Mouse (Mus musculus) thymus, adult 2 months (tissue): Measurements from ENCODE around the gene Cyb5d1. TPM values are rescaled to one million over a fixed set of nuclear protein-coding genes. Genes with fewer than 3 reads are reported as not detected.
A peak's percentile ranks its signal among the peaks of the same experiment; 100 is the strongest.

Experiments
- DNase-seq: peaks from one replicate; pipeline ENCODE4 v3.0.0; 2021
- H3K27ac ChIP-seq: fragments of 200-500 bp; 2 replicates; pipeline ENCODE4 v1.5.1; 2012; ENCODE audit warnings: low read length, control low read depth; ENCODE audit not compliant: control insufficient read depth, insufficient read depth
- H3K27me3 ChIP-seq: fragments of 200-500 bp; 2 replicates; pipeline ENCODE4 v1.6.1; 2012; ENCODE audit warnings: mild to moderate bottlenecking, low read length, moderate library complexity, mixed read lengths; ENCODE audit not compliant: control insufficient read depth, insufficient read depth
- H3K36me3 ChIP-seq: fragments of 200-500 bp; 2 replicates; pipeline ENCODE4 v1.6.1; 2012; ENCODE audit warnings: mild to moderate bottlenecking, low read length, moderate library complexity; ENCODE audit not compliant: control insufficient read depth, insufficient read depth
- H3K4me1 ChIP-seq: fragments of 200-500 bp; replicated peaks from 2 replicates; pipeline ENCODE4 v1.6.1; 2012; ENCODE audit warnings: low read length; ENCODE audit not compliant: control insufficient read depth, insufficient read depth
- H3K4me3 ChIP-seq: fragments of 200-500 bp; 2 replicates; pipeline ENCODE4 v1.5.1; 2012; ENCODE audit warnings: mild to moderate bottlenecking, low read length, control low read depth, moderate library complexity; ENCODE audit not compliant: control insufficient read depth, insufficient read depth
- CTCF ChIP-seq: fragments of 200-500 bp; IDR thresholded peaks from 2 replicates; pipeline ENCODE4 v1.5.1; 2012; ENCODE audit warnings: mild to moderate bottlenecking, control low read depth, low read length, moderate library complexity, borderline replicate concordance; ENCODE audit not compliant: control insufficient read depth, poor library complexity, insufficient read depth; ENCODE audit errors: extremely low read depth
- POLR2A ChIP-seq: fragments of 200-500 bp; IDR thresholded peaks from 2 replicates; pipeline ENCODE4 v1.6.1; 2012; ENCODE audit warnings: mild to moderate bottlenecking, low read length, control low read depth, moderate library complexity; ENCODE audit not compliant: control insufficient read depth, poor library complexity, insufficient read depth; ENCODE audit errors: extremely low read depth
- WGBS: fragments of 180-500 bp; shearing (Covaris S2); methylation state at CpG from one replicate; pipeline ENCODE4 v1.1.7; 2018; 5-methylcytosine and 5-hydroxymethylcytosine counted together
- polyA plus RNA-seq: library from polyadenylated mRNA; depleted of rRNA; stranded (reverse); fragments of >200 nt; gene quantifications from 2 replicates; pipeline ENCODE4 v1.2.3, GENCODE M21; 2012

Gene Cyb5d1
- polyA plus RNA-seq, 1 experiment, result 37.2 TPM

- WGBS, result 56% methylated on average over 12 of the region's 12 CpGs
- peak within 1 kb of the TSS; percentile 1; the same call in 1 of the 2 replicates for H3K4me3 ChIP-seq
- TF ChIP-seq CTCF, result no peak
- TF ChIP-seq POLR2A, result no peak
- DNase-seq, result peak; percentile 64
- H3K36me3 ChIP-seq, result no peaks in the 10 kb centered on the region
- H3K4me1 ChIP-seq, result peaks cover 53% of the 10 kb centered on the region
- H3K27me3 ChIP-seq, result no peaks in the 10 kb centered on the region
- peak within 1 kb of the TSS; percentile 52 for H3K27ac ChIP-seq
These were observed 18.1 kb upstream of the Cyb5d1 start, which contains the start of gene Kdm6b for GRCm38 (mm10) chr11:69413221-69414181. TSS of gene Kdm6b (minus strand) at chr11:69413675.

- WGBS, result 92% methylated on average over 7 of the region's 7 CpGs
- Histone ChIP-seq H3K4me1 (peaks cover 52% of the 10 kb centered on the region), H3K4me3 (no peak overlapping the region), H3K27me3 (no peaks in the 10 kb centered on the region), H3K27ac (peak overlapping the region; percentile 52), H3K36me3 (peaks cover 3% of the 10 kb centered on the region; the same call in 1 of the 2 replicates)
- TF ChIP-seq POLR2A, result no peak
- no peak for TF ChIP-seq CTCF
- DNase-seq, result no peak
These were observed 17.1 kb upstream of the Cyb5d1 start for GRCm38 (mm10) chr11:69412548-69412947.

DNA sequence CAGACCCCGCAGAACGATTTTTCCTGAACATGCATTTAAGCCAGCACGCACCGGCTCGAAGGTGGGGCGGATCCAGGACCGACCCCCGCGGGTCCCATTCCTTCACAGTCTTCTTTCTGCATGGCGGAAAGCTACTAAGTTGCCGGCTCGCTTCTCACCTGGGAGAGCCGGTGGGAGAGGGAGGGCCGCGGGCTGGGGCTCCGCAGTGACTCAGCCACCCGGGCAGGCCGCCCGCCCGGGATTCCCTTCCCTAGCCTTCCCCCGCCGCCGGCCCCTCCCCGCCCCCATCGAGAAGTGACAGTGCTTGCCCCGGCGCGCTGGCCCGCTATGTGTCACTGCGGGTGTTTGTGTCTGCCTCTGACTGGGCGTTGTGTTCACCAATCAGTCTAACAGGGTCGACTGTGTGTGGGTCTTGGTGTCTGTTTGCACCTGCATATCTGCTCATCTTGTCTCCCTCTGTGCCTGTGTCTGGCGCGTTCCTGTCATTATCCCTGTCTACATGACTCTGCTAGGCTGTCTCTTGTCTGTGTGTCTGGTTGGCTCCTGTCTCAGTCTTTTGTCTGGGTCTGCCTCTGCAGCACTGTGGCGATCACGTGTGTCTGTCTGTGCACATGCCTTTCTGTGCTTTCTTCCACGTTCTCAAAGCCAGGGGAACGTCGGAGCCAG, 16.2 kb upstream of the Cyb5d1 start:
- no peak for TF ChIP-seq POLR2A
- TF ChIP-seq CTCF, result no peak
- peaks cover 12% of the 10 kb centered on the region for H3K36me3 ChIP-seq
- peaks cover 44% of the 10 kb centered on the region for H3K4me1 ChIP-seq
- WGBS, result 1% methylated on average over 39 of the region's 39 CpGs
- H3K27ac ChIP-seq, result peak overlapping the region; percentile 98
- peak overlapping the region; percentile 90 for H3K4me3 ChIP-seq
- H3K27me3 ChIP-seq, result no peaks in the 10 kb centered on the region
- peak; percentile 60 for DNase-seq

GRCm38 (mm10) chr11:69411073-69411535, 15.7 kb upstream of the Cyb5d1 start:
- peak overlapping the region; percentile 90 for H3K4me3 ChIP-seq
- peak; percentile 92 for DNase-seq
- H3K36me3 ChIP-seq, result peaks cover 18% of the 10 kb centered on the region
- H3K27me3 ChIP-seq, result no peaks in the 10 kb centered on the region
- peak overlapping the region; percentile 98 for H3K27ac ChIP-seq
- under 1% methylated on average over 26 of the region's 26 CpGs for WGBS
- 0 out of 2 replicates have a peak, but pooled peaks have one; percentile 48 for TF ChIP-seq POLR2A
- TF ChIP-seq CTCF, result no peak
- peaks cover 44% of the 10 kb centered on the region for H3K4me1 ChIP-seq

DNA sequence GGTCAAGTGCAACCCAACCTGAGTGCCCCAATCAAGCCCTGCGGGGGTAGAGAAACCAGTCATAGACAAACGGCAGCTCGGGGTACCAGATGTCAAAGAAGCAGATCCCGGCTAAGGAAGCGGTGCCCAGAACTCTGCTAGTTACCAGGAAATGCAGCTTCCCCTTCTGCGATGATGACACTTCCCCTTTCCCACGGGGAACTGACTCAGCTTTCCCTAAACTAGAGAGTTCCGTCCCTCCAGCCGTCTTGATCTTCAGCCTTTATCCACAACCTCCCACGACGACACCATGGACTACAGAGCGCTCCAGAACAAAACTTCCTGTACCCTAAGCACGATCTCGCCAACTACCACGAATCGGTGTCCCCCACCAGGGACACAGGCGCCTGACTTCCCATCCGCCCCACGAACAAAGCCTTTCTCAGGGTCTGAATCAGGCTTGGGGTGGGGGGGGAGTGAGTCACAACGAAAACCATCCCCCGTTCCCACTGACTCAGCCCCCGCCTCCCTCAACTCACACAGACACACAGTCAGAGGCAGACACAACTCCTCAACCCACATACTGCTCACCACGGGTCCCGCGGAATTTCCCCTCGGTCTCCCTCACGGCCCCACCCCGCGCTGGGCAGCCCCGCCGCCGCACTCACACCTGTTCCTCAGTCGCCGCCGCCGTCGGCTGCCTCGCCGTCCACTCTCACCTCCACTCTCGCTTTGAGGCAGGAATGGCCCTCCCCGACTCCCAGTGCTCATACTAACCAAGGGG, 15.1 kb upstream of the Cyb5d1 start:
- 0 out of 2 replicates have a peak, but pooled peaks have one; percentile 7 for TF ChIP-seq CTCF
- TF ChIP-seq POLR2A, result no peak; the same call in 1 of the 2 replicates

GRCm38 (mm10) chr11:69410045-69410309, 14.5 kb upstream of the Cyb5d1 start:
- no peak for DNase-seq
- no peak for TF ChIP-seq POLR2A
- TF ChIP-seq CTCF, result no peak
- H3K4me3 ChIP-seq, result peak overlapping the region; percentile 90
- H3K4me1 ChIP-seq, result peaks cover 41% of the 10 kb centered on the region
- H3K27ac ChIP-seq, result peak overlapping the region; percentile 98
- H3K36me3 ChIP-seq, result peaks cover 29% of the 10 kb centered on the region
- H3K27me3 ChIP-seq, result no peaks in the 10 kb centered on the region
- under 1% methylated on average over 18 of the region's 18 CpGs for WGBS

More for the DNA sequence above, 15.1 kb upstream of the Cyb5d1 start:
- H3K36me3 ChIP-seq, result peaks cover 24% of the 10 kb centered on the region
- peaks cover 44% of the 10 kb centered on the region for H3K4me1 ChIP-seq
- 1% methylated on average over 41 of the region's 41 CpGs for WGBS
- H3K27me3 ChIP-seq, result no peaks in the 10 kb centered on the region
- H3K27ac ChIP-seq, result peak overlapping the region; percentile 98
- peak overlapping the region; percentile 90 for H3K4me3 ChIP-seq
- peak; percentile 74 for DNase-seq
